Mouse (Mus musculus) lung, embryonic 14.5 days (tissue): ENCODE results near the gene Clic4. TPM values are rescaled to one million over a fixed set of nuclear protein-coding genes. Genes with fewer than 3 reads are reported as not detected.
"Not testable (repeated sequence)": the region's sequence is repeated elsewhere in the genome, so short reads cannot be mapped to it uniquely, and the experiment has no call there.

Source experiments
- ATAC-seq: fragments of 200-750 bp; cut with Nextera tagmentation; 2 replicates; pipeline ENCODE4 v1.8.0; 2017; ENCODE audit warnings: mild to moderate bottlenecking, moderate TSS enrichment, moderate library complexity; ENCODE audit not compliant: insufficient read depth
- DNase-seq: peaks from one replicate; pipeline ENCODE4 v3.0.0-alpha.2; 2015
- H3K27ac ChIP-seq: fragments of 300-500 bp; sonication (generic); 2 replicates; pipeline ENCODE4 v1.5.1; 2014; ENCODE audit warnings: low read depth, mild to moderate bottlenecking, moderate library complexity
- H3K27me3 ChIP-seq: fragments of 300-500 bp; sonication (generic); 2 replicates; pipeline ENCODE4 v1.6.1; 2014; ENCODE audit warnings: low read length, control low read depth; ENCODE audit not compliant: insufficient read depth
- H3K36me3 ChIP-seq: fragments of 300-500 bp; sonication (generic); 2 replicates; pipeline ENCODE4 v1.6.1; 2014; ENCODE audit warnings: control low read depth; ENCODE audit not compliant: insufficient read depth
- H3K4me1 ChIP-seq: fragments of 300-500 bp; sonication (generic); 2 replicates; pipeline ENCODE4 v1.6.1; 2014; ENCODE audit warnings: antibody characterized with exemption, control low read depth; ENCODE audit not compliant: insufficient read depth
- H3K4me2 ChIP-seq: fragments of 300-500 bp; sonication (generic); 2 replicates; pipeline ENCODE4 v1.6.1; 2014; ENCODE audit warnings: mild to moderate bottlenecking
- H3K4me3 ChIP-seq: fragments of 300-500 bp; sonication (generic); 2 replicates; pipeline ENCODE4 v1.5.1; 2014; ENCODE audit warnings: low read depth, low read length
- H3K9ac ChIP-seq: fragments of 300-500 bp; sonication (generic); 2 replicates; pipeline ENCODE4 v1.6.1; 2014
- H3K9me3 ChIP-seq: fragments of 300-500 bp; sonication (generic); 2 replicates; pipeline ENCODE4 v1.6.1; 2016; ENCODE audit warnings: low read depth, low read length, control low read depth
- CTCF ChIP-seq: IDR thresholded peaks from 2 replicates; pipeline ENCODE4 v1.5.1; 2016; ENCODE audit warnings: antibody characterized with exemption, low read depth
- WGBS: fragments of 180-500 bp; shearing (Covaris S2); extraction: QIAGEN DNeasy Blood & Tissue Kit; methylation state at CpG from one replicate; pipeline ENCODE4 v1.1.7; 2014; 5-methylcytosine and 5-hydroxymethylcytosine counted together
- polyA plus RNA-seq: library from polyadenylated mRNA; unstranded; fragments of >200 nt; fragmentation: Nextera tagmentation; extraction: Ambion mirVana; gene quantifications from 2 replicates; pipeline ENCODE4 v1.2.1, GENCODE M21; 2014

The Clic4 gene
- polyA plus RNA-seq, 1 experiment from 2014 or later: 133 TPM

GRCm38 (mm10) chr4:135192841-135193240 lies 79.8 kb downstream of the Clic4 start:
- H3K9me3 ChIP-seq: no peaks in the 10 kb centered on the region
- H3K27ac ChIP-seq: no peak overlapping the region
- no peaks in the 10 kb centered on the region for H3K36me3 ChIP-seq
- ATAC-seq (no peak), DNase-seq (no peak)
- no peaks in the 10 kb centered on the region for H3K27me3 ChIP-seq
- no peaks in the 10 kb centered on the region for H3K4me1 ChIP-seq
- 62% methylated on average over 5 of the region's 5 CpGs for WGBS
- H3K4me2 ChIP-seq: no peak overlapping the region
- TF ChIP-seq CTCF: no peak
- no peak overlapping the region for H3K4me3 ChIP-seq
- H3K9ac ChIP-seq: no peak overlapping the region

- ATAC-seq: no peak
Measured at GRCm38 (mm10) chr4:135191604-135192003, 81.0 kb downstream of the Clic4 start.

GRCm38 (mm10) chr4:135191185-135191584 lies 81.4 kb downstream of the Clic4 start:
- no peak for TF ChIP-seq CTCF
- no peak for DNase-seq
- ATAC-seq: no peak
- Histone ChIP-seq H3K27me3 (no peaks in the 10 kb centered on the region), H3K4me2 (no peak overlapping the region), H3K9me3 (no peaks in the 10 kb centered on the region), H3K4me3 (no peak overlapping the region), H3K36me3 (no peaks in the 10 kb centered on the region), H3K4me1 (no peaks in the 10 kb centered on the region), H3K9ac (no peak overlapping the region), H3K27ac (no peak overlapping the region)
- 50% methylated on average over 1 of the region's 1 CpGs for WGBS

More at GRCm38 (mm10) chr4:135191604-135192003, 81.0 kb downstream of the Clic4 start:
- Histone ChIP-seq H3K4me1 (no peaks in the 10 kb centered on the region), H3K36me3 (no peaks in the 10 kb centered on the region), H3K27ac (no peak overlapping the region), H3K27me3 (no peaks in the 10 kb centered on the region), H3K9ac (no peak overlapping the region), H3K4me2 (no peak overlapping the region), H3K9me3 (no peaks in the 10 kb centered on the region), H3K4me3 (no peak overlapping the region)
- no peak for TF ChIP-seq CTCF
- DNase-seq: no peak
- 75% methylated on average over 11 of the region's 11 CpGs for WGBS

DNA sequence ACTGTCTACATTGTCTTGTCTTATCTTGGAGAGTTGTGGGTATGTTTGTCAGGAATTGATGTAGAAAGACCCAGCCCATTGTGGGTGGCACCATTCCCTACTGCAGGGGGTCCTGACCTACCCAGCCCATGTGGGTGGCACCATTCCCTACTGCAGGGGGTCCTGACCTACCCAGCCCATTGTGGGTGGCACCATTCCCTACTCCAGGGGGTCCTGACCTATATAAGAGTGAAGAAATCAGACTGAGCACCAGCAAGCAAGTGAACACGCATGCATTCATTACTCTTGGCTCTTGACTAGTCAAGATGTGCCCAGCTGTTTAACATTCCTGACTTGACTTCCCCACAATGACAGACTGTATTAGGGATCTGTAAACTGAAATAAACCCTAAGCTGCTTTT lies 82.2 kb downstream of the Clic4 start:
- no peak overlapping the region for H3K9ac ChIP-seq
- H3K9me3 ChIP-seq: no peaks in the 10 kb centered on the region
- no peaks in the 10 kb centered on the region for H3K36me3 ChIP-seq
- no peak for TF ChIP-seq CTCF
- no peak overlapping the region for H3K4me2 ChIP-seq
- H3K27me3 ChIP-seq: no peaks in the 10 kb centered on the region
- WGBS: 74% methylated on average over 1 of the region's 1 CpGs
- no peak overlapping the region for H3K4me3 ChIP-seq
- no peaks in the 10 kb centered on the region for H3K4me1 ChIP-seq
- DNase-seq: no peak
- no peak for ATAC-seq
- H3K27ac ChIP-seq: no peak overlapping the region

GRCm38 (mm10) chr4:135189452-135190008 lies 83.1 kb downstream of the Clic4 start:
- H3K4me1 ChIP-seq: no peaks in the 10 kb centered on the region
- no peak overlapping the region for H3K9ac ChIP-seq
- no peaks in the 10 kb centered on the region for H3K9me3 ChIP-seq
- no peak overlapping the region for H3K27ac ChIP-seq
- 70% methylated on average over 12 of the region's 12 CpGs for WGBS
- no peak for TF ChIP-seq CTCF
- H3K4me2 ChIP-seq: no peak overlapping the region
- H3K27me3 ChIP-seq: no peaks in the 10 kb centered on the region
- DNase-seq (no peak), ATAC-seq (no peak)
- no peak overlapping the region for H3K4me3 ChIP-seq
- H3K36me3 ChIP-seq: no peaks in the 10 kb centered on the region

DNA sequence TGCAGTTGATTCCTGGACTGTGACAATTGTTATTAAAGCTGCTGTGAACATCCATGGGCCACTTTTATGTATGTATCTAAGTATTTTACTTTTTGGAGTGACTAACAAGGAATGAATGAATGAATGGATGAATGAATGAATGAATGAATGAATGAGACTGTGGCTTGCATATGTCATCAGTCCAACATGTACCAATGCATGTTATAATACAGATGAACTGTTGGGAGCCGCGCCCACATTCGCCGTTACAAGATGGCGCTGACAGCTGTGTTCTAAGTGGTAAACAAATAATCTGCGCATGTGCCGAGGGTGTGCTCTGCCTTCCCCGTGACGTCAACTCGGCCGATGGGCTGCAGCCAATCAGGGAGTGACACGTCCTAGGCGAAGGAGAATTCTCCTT lies 88.3 kb downstream of the Clic4 start:
- not testable (repeated sequence) for ATAC-seq, DNase-seq, H3K27me3 ChIP-seq, H3K9ac ChIP-seq, H3K4me3 ChIP-seq, H3K4me1 ChIP-seq, H3K27ac ChIP-seq, H3K9me3 ChIP-seq, H3K36me3 ChIP-seq, H3K4me2 ChIP-seq
- WGBS: 96% methylated on average over 5 of the region's 13 CpGs

GRCm38 (mm10) chr4:135181819-135182218 lies 90.8 kb downstream of the Clic4 start:
- no peak overlapping the region for H3K4me2 ChIP-seq
- DNase-seq (no peak), ATAC-seq (no peak)
- H3K9me3 ChIP-seq: no peaks in the 10 kb centered on the region
- no peak overlapping the region for H3K4me3 ChIP-seq
- H3K27ac ChIP-seq: no peak overlapping the region
- no peak overlapping the region for H3K9ac ChIP-seq
- 87% methylated on average over 4 of the region's 4 CpGs for WGBS
- H3K4me1 ChIP-seq: 0 out of 2 replicates have a peak, but pooled peaks cover 3% of the 10 kb centered on the region
- H3K27me3 ChIP-seq: no peaks in the 10 kb centered on the region
- TF ChIP-seq CTCF: no peak
- no peaks in the 10 kb centered on the region for H3K36me3 ChIP-seq

- WGBS: 26% methylated on average over 5 of the region's 5 CpGs
- no peaks in the 10 kb centered on the region for H3K9me3 ChIP-seq
- H3K36me3 ChIP-seq: no peaks in the 10 kb centered on the region
- H3K4me3 ChIP-seq: no peak overlapping the region
- peaks cover 7% of the 10 kb centered on the region for H3K4me1 ChIP-seq
- no peak for DNase-seq
- peak; percentile 65 for TF ChIP-seq CTCF
- H3K27ac ChIP-seq: no peak overlapping the region
- ATAC-seq: no peak
- no peak overlapping the region for H3K4me2 ChIP-seq
- no peak overlapping the region for H3K9ac ChIP-seq
- peaks cover 10% of the 10 kb centered on the region; the same call in 1 of the 2 replicates for H3K27me3 ChIP-seq
Measured at GRCm38 (mm10) chr4:135179077-135179481, 93.5 kb downstream of the Clic4 start.
